Mouse (Mus musculus) retina, postnatal 7 days (tissue): Measurements from ENCODE around the gene Gfm2.
A peak's percentile ranks its signal among the peaks of the same experiment; 100 is the strongest.

Experiments
- DNase-seq: peaks from one replicate; pipeline ENCODE4 v3.0.0-alpha.2; 2012; ENCODE audit warnings: low read depth, low spot score

The Gfm2 gene

GRCm38 (mm10) chr13:97187693-97188092, 50.0 kb downstream of the Gfm2 start:
- no peak for DNase-seq

DNA sequence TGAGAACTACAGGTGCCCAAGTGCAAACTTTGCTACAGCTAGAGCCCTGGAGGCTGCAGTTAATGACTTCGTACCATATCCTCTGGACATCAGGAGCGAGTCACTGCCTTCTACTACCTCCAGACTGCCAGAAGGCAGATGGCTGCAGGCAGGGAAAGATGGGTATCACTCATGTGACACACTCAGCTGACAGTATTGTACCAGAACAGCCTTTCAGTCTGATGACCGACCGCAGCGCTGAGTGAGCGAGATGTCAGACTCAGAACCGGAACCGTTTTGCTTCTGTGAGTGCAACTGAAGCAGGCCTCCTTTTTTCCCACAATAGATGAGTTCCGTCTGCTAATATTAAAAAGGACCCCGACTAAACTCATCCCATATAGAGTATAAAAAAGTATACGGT, 54.9 kb downstream of the Gfm2 start:
- no peak for DNase-seq

- DNase-seq = peak; percentile 16
Measured at GRCm38 (mm10) chr13:97193420-97193819, 55.7 kb downstream of the Gfm2 start.

DNA sequence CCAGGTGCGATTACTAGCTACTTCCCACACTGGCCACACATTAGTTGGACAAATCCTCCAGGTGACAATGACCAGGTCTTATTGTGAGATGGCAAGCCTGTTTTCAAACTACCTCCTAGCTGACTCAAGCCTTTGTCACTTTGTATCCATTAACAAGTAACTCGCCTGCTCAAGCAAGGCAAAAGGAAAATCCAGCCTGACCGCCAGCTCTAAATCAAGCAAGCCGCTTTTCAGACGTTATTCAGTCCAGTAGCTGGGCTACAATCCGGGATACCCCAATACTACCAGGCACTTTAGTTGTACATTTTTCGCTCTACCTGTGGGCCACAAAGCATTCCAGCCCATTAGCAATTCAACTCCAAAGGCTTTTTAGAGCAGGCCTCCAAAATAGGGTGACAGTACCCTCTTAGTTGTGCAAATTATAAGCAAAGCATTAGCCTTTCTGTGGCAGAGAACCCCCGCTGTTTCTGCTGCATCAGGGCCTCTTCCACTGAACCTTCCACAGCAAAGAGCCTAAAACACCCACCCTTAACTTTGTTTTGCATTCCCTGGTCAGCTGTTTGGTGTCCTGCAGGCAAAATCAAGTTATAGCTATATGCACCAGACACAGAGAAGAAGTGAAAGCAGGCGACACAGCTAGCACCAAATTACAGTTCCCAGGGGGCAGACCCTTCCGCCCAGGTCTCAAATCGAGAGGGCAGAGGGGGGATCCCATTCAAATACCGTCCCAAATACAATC, 58.6 kb downstream of the Gfm2 start:
- DNase-seq = no peak

- no peak for DNase-seq
Measured at GRCm38 (mm10) chr13:97196925-97197218, 59.1 kb downstream of the Gfm2 start.

DNA sequence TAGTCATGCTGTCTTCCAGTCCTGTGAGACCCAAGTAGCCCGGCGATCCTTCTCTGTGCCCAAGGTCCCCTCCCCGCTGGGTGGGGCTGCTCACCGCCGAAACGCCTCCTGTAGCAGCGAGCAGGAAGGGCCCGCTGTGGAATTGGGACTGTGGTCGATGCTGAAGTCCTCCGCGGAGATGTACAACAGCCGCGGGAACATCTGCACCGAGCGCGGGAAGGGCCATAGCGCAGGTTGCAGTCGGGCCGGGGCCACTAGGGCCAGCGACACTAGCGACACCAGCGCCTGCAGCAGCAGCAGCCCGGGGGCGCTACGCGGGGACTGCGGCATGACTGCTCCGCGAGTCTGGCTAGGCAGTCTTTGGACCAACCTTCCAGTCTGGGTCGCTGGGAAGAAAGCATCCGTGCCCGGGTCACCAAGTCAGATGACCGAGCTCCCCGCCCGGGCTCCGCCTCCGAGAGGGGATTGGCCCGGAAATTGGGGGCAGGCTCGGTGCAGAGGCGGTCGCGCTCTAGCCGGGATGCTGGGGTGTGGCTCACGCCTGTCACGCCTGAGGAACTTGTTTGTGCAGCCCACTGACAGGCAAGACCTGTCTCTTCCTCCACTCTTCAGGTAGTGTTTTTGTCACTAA, 60.3 kb downstream of the Gfm2 start, which contains the start of gene Hexb:
Gene Hexb (minus strand): TSS at position 426 of the 631 bp plus-strand sequence.
- peak; percentile 35 for DNase-seq

GRCm38 (mm10) chr13:97199123-97199522, 61.4 kb downstream of the Gfm2 start:
- DNase-seq = no peak

- DNase-seq = no peak
Measured at GRCm38 (mm10) chr13:97201076-97201475, 63.3 kb downstream of the Gfm2 start.

DNA sequence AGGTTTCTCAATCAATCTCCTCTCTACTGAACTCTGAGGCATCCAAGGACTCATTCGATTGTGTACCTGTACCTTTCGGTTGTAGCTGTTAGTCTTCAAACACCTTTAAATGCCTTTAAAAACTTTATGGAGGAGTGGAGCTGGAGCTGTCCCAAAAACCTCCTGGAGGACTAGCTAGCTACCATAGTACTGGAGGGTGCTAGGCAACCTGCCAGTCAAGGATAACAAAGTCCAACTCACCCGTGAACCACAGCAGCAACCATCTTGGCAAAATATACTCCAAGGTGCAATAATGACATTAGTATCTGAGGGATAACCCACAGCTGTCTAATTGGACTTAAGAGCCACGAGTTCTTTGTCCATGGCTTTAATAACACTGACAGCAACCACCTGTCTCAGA, 64.2 kb downstream of the Gfm2 start:
- DNase-seq = no peak

DNA sequence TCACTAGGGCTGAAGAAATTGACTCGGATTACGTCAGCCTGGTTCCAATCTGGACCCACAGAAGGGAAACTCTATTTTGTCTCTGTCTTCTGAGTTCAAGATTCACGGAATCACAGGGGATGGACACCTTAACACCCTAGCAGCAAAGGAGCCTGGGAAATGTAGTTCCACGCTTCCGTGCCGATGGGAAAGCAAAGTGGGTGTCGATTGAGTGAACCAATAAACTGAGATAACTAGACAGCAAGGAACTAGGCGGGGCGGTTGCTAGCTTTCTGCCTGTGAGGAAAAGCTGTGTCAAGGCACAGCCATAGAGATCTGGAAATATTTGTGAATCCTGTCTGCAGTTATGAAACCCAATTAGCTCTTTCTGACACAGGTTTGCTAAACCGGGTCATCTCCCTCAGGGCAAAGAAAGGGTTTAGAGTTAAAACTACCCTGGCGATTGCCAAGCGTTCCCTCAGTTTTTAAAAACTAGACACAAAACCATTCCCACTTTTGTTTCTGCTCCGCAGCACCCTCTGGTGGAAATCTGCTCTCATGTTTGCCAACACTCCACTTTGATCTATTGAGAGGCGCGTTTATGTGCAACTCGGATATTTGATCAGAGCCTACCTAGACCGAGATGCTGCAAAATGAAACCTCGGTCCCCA, 67.4 kb downstream of the Gfm2 start:
- peak; percentile 56 for DNase-seq

DNA sequence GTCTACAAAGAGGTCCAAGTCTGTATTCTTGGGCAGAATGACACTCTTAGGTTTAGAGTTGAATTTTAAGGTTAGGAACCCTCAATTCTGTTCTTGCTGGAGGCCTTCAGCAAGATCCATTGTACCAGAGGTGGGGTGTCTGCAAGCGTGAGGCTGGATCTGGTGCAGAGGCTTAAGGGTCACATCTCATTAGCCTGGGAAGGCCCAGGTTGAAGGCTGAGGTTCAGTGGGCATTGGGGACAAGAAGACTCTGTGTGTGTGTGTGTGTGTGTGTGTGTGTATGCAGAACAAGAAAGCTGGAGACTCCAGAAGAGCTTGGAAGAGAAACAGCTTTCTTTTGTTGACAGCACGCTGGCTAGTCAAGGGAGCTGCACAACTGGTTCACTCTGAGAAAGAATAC, 68.3 kb downstream of the Gfm2 start:
- DNase-seq = no peak

DNA sequence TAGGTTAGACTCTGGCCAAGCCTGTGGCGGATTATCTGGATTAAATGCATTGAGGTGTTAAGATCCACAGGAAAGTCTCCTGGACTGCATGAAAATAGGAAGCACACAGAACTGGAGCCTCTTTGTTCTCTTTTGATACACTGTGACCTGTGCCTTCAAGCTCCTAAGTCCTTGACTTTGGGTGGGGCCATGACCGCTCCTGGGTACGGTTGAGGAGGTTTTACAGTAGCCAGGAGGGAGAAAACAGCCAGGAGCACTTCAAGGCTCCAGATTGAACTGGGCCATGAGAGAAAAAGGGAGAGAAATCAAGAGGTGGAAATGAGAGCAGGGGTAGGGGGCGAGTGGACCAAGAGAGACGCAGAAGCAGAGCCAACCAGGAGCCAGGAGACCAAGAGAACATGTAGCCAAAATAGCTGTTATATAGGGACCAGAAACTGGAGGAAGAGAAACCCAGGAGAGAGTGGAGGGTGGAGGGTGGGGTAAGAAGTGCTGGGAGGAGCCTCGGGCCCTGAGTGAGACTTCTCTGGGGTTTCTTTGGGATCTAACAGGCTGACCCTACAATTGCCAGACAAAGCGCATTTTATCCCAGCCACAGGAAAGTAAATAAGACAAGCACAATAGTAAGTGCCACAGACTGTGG, 69.9 kb downstream of the Gfm2 start:
- peak; percentile 19 for DNase-seq

DNA sequence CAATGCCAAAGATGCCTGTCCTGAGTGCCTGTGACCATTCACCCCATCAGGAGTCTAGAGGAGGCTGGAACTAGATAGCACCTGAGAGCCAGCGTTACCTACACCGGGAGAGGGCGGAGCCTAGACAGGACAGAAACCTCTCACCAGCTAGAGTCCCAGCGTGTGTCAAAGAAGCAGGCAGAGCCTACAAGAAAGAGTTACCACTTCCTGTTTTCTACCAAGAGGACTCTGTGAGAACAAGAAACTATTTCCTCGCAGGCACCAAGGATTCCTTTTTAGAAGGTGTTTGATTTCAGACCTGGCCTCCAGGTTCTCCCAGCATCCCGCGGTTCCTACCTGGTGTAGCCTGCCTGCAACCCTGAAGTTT, 70.4 kb downstream of the Gfm2 start:
- no peak for DNase-seq

GRCm38 (mm10) chr13:97208500-97209010, 70.8 kb downstream of the Gfm2 start:
- DNase-seq = no peak

DNA sequence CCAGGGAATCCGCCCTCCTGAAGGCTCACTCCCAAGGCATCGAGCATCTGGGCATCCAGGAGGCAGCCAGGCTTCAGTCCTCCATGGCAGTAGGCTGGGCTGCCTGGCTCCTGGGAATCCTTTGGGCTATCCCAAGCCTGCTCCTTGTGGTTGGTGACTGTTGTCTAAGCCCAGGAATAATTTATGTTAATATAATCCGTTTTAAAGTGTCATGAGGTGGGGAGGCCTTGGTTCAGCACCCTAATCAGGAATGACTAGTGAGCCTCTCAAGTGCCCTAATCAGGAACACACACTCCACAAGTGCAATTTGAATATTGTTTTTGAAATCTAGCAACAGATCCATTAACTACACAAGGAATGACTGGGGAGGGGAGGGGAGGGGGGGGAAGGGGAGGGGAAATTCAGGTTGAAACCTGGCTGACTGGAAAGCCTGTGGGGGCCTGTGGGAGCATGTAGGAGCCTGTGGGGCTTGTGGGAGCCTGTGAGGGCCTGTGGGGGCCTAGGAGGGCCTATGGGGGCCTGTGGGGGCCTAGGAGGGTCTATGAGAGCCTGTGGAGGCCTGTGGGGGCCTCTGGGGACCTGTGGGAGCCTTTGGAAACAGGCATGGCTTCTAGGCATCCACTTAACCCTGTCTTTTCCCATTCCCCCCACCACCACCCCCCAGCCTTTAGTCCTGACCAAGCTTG, 77.0 kb downstream of the Gfm2 start:
- no peak for DNase-seq

DNA sequence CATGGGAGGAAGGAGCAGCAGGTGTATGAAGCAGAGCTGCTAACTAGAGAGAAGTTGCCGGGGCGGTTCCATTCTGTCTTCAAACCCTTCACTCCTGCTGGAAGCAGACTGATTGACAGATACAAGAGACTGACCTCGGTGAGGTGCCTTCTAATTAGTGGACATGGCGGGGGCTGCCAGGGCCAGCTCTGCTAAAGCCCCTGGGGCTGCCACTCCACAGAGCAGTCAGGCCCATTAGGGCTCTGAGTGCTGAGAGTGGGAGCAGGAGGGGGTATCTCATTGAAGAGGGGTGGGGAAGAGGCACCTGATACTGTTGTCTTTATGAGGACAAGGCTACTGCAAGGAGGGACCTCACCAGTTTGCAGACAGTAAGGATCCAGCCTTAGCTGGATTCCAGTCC, 77.8 kb downstream of the Gfm2 start:
- no peak for DNase-seq

DNA sequence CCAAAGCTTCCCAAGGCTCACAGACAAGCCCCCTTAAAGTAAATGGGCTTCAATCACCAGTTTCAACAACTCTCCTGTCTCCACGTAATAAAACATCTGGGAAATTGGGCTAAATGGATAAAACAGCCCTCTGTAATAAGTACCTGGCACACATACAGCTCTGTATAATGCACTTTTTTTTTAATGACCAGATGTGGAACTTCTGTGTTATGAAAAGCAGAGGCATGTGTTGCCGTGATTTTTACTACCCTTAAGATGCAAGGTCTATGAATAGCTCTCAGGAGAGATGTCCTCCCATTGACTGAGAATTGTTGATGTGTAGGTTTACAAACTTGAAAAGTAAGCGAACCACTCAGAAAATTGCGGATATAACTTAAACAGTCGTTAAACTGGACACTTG, 78.5 kb downstream of the Gfm2 start:
- no peak for DNase-seq

- DNase-seq = no peak
Measured at GRCm38 (mm10) chr13:97220022-97220421, 82.3 kb downstream of the Gfm2 start.

DNA sequence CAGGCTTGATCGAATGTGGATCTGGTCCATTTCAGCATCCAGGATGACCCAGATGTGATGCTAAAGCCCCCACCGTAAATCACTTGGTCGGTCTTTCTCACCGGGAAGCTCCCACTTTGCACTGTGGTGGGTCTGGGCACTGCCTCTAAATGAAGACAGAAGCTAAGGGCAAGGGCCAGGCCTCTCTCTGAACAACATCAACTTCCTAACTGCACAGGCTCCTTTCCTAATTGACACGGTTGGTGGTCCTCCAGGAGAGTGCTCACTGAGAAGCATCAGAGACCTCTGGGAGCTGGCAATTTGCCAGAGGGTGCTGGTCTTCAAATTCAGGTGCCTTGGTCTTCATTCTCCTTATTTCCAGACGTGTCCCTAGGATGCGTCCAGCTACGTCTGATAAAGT, 86.1 kb downstream of the Gfm2 start:
- DNase-seq = no peak

DNA sequence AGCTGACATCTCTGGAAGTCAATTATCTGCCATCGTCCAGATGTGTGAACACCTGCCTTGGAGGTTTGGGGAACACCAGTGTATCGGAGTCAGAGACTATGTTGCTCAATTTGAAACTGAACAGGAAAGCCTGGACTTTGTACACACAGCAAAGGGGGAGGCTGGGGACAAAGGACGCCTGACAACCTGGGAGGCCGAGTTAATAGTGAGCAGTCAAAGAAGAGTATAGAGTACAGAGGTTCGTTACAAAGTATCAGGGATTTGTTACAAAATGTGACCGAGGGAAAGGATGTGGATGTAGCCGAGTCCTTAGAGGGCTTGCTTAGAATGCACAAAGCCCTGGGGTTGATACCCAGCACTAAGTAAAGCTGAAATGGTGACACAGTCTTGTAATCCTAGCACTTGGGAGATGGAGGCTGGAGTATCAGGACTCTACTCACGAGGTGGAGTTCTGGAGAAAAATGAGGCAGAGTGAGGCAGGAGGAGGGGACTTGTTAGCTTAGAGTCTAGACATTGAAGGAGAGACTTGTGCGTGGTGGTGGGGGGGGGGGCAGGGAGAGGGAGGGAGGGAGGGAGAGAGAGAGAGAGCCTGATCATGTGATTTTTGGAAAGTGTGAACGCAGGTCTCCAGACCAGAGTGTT, 86.7 kb downstream of the Gfm2 start:
- DNase-seq = no peak

DNA sequence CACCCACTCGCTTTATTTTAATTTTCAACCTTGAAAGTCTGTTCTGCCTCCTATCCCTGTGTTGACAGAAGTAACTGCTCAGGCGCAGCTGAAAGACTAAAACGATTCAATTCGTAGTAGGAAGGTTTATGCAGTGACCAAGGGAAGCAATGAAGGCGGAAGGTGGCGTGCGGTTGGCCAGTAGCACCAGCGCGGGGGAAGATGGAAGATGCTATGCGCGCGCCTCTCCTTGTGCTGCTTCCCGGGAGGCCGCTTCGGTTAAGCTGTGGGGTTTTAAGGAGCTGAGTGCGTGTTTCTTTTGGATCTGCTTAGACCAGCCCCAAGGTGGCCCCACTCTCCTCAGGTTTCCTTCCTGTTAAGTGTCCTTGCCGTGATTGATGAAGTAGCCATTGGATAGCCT, 87.4 kb downstream of the Gfm2 start:
- DNase-seq = no peak
